ENCODE assay signal across 31 mouse cellular contexts in genomic region chr9:46173919-46174318, GRCm38 (mm10). TPM values are rescaled to one million over a fixed set of nuclear protein-coding genes. Genes with fewer than 3 reads are reported as not detected.
DNase-seq lines count a peak whose midpoint lies in the region; ATAC-seq and TF ChIP-seq lines count a peak whose summit lies in the region.
"Had no signal": no experiment of that assay in that cellular context is flagged by ENCODE, and none has a peak within 500 bp of the region (broad histone marks: within the 10 kb centered on the region; RNA-seq: fewer than 3 reads in every experiment).

No protein-coding gene starts in this region.

- no peak for TF ChIP-seq CTCF in thymus, adult 2 months (IDR thresholded peaks at IDR 0.05; ENCODE audit: borderline replicate concordance, control insufficient read depth, extremely low read depth, insufficient read depth, low read length, poor library complexity)

- no peak overlapping the region for H3K4me2 ChIP-seq in embryonic facial prominence, embryonic 12.5 days (replicated peaks)
- H3K4me2 ChIP-seq in limb, embryonic 12.5 days = no peak overlapping the region
- H3K4me2 ChIP-seq: heart, embryonic 12.5 days; hindbrain, embryonic 14.5 days; liver, embryonic 15.5 days; lung, embryonic 14.5 days; midbrain, embryonic 11.5 days had no signal

- H3K4me3 ChIP-seq in embryonic facial prominence, embryonic 12.5 days = no peak overlapping the region
- no peak overlapping the region for H3K4me3 ChIP-seq in embryonic facial prominence, embryonic 10.5 days
- no peak overlapping the region for H3K4me3 ChIP-seq in thymus, adult 2 months (ENCODE audit: control insufficient read depth, insufficient read depth, low read length)
- H3K4me3 ChIP-seq in limb, embryonic 12.5 days (replicated peaks) = no peak overlapping the region
- H3K4me3 ChIP-seq: erythroblast, embryonic 14.5 days; gastrocnemius, adult 2 months; heart, adult 2 months; heart, embryonic 12.5 days; liver, embryonic 15.5 days; myocyte had no signal

- peaks cover 8% of the 10 kb centered on the region; the same call in 1 of the 2 replicates for H3K36me3 ChIP-seq in embryonic facial prominence, embryonic 12.5 days
- H3K36me3 ChIP-seq in embryonic facial prominence, embryonic 10.5 days (replicated peaks) = peaks cover 16% of the 10 kb centered on the region
- H3K36me3 ChIP-seq in thymus, adult 2 months (ENCODE audit: control insufficient read depth, insufficient read depth, low read length) = no peaks in the 10 kb centered on the region
- H3K36me3 ChIP-seq in limb, embryonic 12.5 days = peaks cover 12% of the 10 kb centered on the region; the same call in 1 of the 2 replicates

- DNase-seq in embryonic facial prominence, embryonic 10.5 days (ENCODE audit: low spot score) = no peak
- DNase-seq in thymus, adult 2 months = no peak
- DNase-seq in thymus, adult 18-20 months = no peak
- no peak for DNase-seq in cerebellum, adult 11 months
- DNase-seq in urinary bladder, postnatal 10 days (ENCODE audit: low spot score) = no peak
- DNase-seq: adrenal gland, adult 2 months; adrenal gland, postnatal 36 days; cerebellum, postnatal 14 days; gastrocnemius, adult 2 months; gastrocnemius, postnatal 36 days; heart, adult 2 months; kidney, adult 18-20 months; kidney, postnatal 4 days; layer of hippocampus, adult 9-11 months; lung, postnatal 14 days; retina, postnatal 1 day; right cerebral cortex, postnatal 25 days; thymus, postnatal 36 days had no signal

- H3K9ac ChIP-seq in embryonic facial prominence, embryonic 12.5 days = no peak overlapping the region
- H3K9ac ChIP-seq in limb, embryonic 12.5 days (replicated peaks) = no peak overlapping the region
- H3K9ac ChIP-seq: heart, embryonic 12.5 days; hindbrain, embryonic 14.5 days; liver, embryonic 15.5 days; lung, embryonic 14.5 days had no signal

- 0 out of 2 replicates have a peak overlapping the region, but pooled peaks have one; percentile 32 for H3K27ac ChIP-seq in embryonic facial prominence, embryonic 12.5 days
- H3K27ac ChIP-seq in embryonic facial prominence, embryonic 10.5 days (replicated peaks) = no peak overlapping the region
- peak overlapping the region; percentile 20; the same call in 1 of the 2 replicates for H3K27ac ChIP-seq in thymus, adult 2 months (ENCODE audit: control insufficient read depth, insufficient read depth, low read length)
- H3K27ac ChIP-seq in limb, embryonic 12.5 days = 0 out of 2 replicates have a peak overlapping the region, but pooled peaks have one; percentile 31
- H3K27ac ChIP-seq: gastrocnemius, adult 2 months; heart, adult 2 months; hindbrain, embryonic 14.5 days; kidney, postnatal 0 days; liver, embryonic 15.5 days had no signal

- H3K9me3 ChIP-seq in embryonic facial prominence, embryonic 12.5 days = no peaks in the 10 kb centered on the region
- no peaks in the 10 kb centered on the region for H3K9me3 ChIP-seq in embryonic facial prominence, embryonic 10.5 days
- no peaks in the 10 kb centered on the region for H3K9me3 ChIP-seq in limb, embryonic 12.5 days
- H3K9me3 ChIP-seq: heart, embryonic 12.5 days; liver, embryonic 15.5 days had no signal

- H3K27me3 ChIP-seq in embryonic facial prominence, embryonic 12.5 days = no peaks in the 10 kb centered on the region
- H3K27me3 ChIP-seq in embryonic facial prominence, embryonic 10.5 days (replicated peaks; ENCODE audit: low read depth, poor library complexity, severe bottlenecking) = no peaks in the 10 kb centered on the region
- no peaks in the 10 kb centered on the region for H3K27me3 ChIP-seq in thymus, adult 2 months (ENCODE audit: control insufficient read depth, insufficient read depth, low read length)
- H3K27me3 ChIP-seq in limb, embryonic 12.5 days = no peaks in the 10 kb centered on the region
- H3K27me3 ChIP-seq: heart, embryonic 12.5 days; liver, embryonic 15.5 days had no signal

- H3K4me1 ChIP-seq in embryonic facial prominence, embryonic 12.5 days = peaks cover 17% of the 10 kb centered on the region; the same call in 1 of the 2 replicates
- peaks cover 33% of the 10 kb centered on the region for H3K4me1 ChIP-seq in embryonic facial prominence, embryonic 10.5 days
- peaks cover 46% of the 10 kb centered on the region for H3K4me1 ChIP-seq in thymus, adult 2 months (replicated peaks; ENCODE audit: control insufficient read depth, insufficient read depth, low read length)
- H3K4me1 ChIP-seq in limb, embryonic 12.5 days (replicated peaks) = peaks cover 21% of the 10 kb centered on the region; the same call in 1 of the 2 replicates

- no peak for TF ChIP-seq POLR2A in thymus, adult 2 months (IDR thresholded peaks at IDR 0.05; ENCODE audit: control insufficient read depth, extremely low read depth, insufficient read depth, low read length, poor library complexity)

- ATAC-seq in embryonic facial prominence, embryonic 12.5 days (ENCODE audit: insufficient number of reproducible peaks, insufficient read depth, low FRiP score, low TSS enrichment) = no peak
- no peak for ATAC-seq in limb, embryonic 12.5 days (ENCODE audit: insufficient number of reproducible peaks, insufficient read depth, low FRiP score, low TSS enrichment, low read depth)
- ATAC-seq: activated CD4-positive, CD25-positive, alpha-beta regulatory T cell, adult 4 months; forebrain, embryonic 16.5 days; midbrain, embryonic 16.5 days had no signal

- WGBS in embryonic facial prominence, embryonic 12.5 days = 79% methylated on average over 6 of the region's 6 CpGs
- WGBS in embryonic facial prominence, embryonic 10.5 days = 92% methylated on average over 6 of the region's 6 CpGs
- 80% methylated on average over 6 of the region's 6 CpGs for WGBS in thymus, adult 2 months
- WGBS in limb, embryonic 12.5 days = 85% methylated on average over 6 of the region's 6 CpGs

RNA-seq across cellular contexts. Expression of gene Apoa1, which starts 54.5 kb away (rescaled TPM):
- 2.3 and 2.7 TPM in 2 replicates for polyA plus RNA-seq in embryonic facial prominence, embryonic 12.5 days (2016; fragmentation: Nextera tagmentation; extraction: Ambion mirVana)
- 1.4 TPM in 2 replicates for polyA plus RNA-seq in embryonic facial prominence, embryonic 10.5 days (2016; fragmentation: Nextera tagmentation; extraction: Ambion mirVana)
- polyA plus RNA-seq in thymus, adult 2 months (2012; rRNA removed) = 3.3 and 13.1 TPM in 2 replicates
- polyA plus RNA-seq in limb, embryonic 12.5 days (2016; fragmentation: Nextera tagmentation; extraction: Ambion mirVana) = 2.5 and 3.2 TPM in 2 replicates
- polyA plus RNA-seq: activated CD4-positive, CD25-positive, alpha-beta regulatory T cell, adult 4 months; myocyte had no signal
